Mouse (Mus musculus) lung, embryonic 16.5 days (tissue): Measurements from ENCODE around the gene Rps18. TPM values are rescaled to one million over a fixed set of nuclear protein-coding genes. Genes with fewer than 3 reads are reported as not detected.
"Not testable (repeated sequence)": the region's sequence is repeated elsewhere in the genome, so short reads cannot be mapped to it uniquely, and the experiment has no call there.

Experiments used
- ATAC-seq: fragments of 200-750 bp; cut with Nextera tagmentation; 2 replicates; pipeline ENCODE4 v1.8.0; 2017; ENCODE audit warnings: low read depth, mild to moderate bottlenecking, moderate library complexity
- H3K27ac ChIP-seq: fragments of 300-500 bp; sonication (generic); 2 replicates; pipeline ENCODE4 v1.5.1; 2014; ENCODE audit warnings: mild to moderate bottlenecking, control low read depth, low read length
- H3K27me3 ChIP-seq: fragments of 300-500 bp; sonication (generic); 2 replicates; pipeline ENCODE4 v1.6.1; 2014; ENCODE audit warnings: low read depth, low read length, mixed read lengths; ENCODE audit not compliant: control insufficient read depth, insufficient read depth
- H3K36me3 ChIP-seq: fragments of 300-500 bp; sonication (generic); 2 replicates; pipeline ENCODE4 v1.6.1; 2014; ENCODE audit warnings: low read length; ENCODE audit not compliant: control insufficient read depth, insufficient read depth
- H3K4me1 ChIP-seq: fragments of 300-500 bp; sonication (generic); replicated peaks from 2 replicates; pipeline ENCODE4 v1.6.1; 2014; ENCODE audit warnings: low read length, mixed read lengths; ENCODE audit not compliant: control insufficient read depth, insufficient read depth
- H3K4me2 ChIP-seq: fragments of 300-500 bp; sonication (generic); 2 replicates; pipeline ENCODE4 v1.6.1; 2014; ENCODE audit warnings: low read depth, low read length, control low read depth
- H3K4me3 ChIP-seq: fragments of 300-500 bp; sonication (generic); 2 replicates; pipeline ENCODE4 v1.5.1; 2014; ENCODE audit warnings: mild to moderate bottlenecking, low read length, control low read depth
- H3K9ac ChIP-seq: fragments of 300-500 bp; sonication (generic); 2 replicates; pipeline ENCODE4 v1.6.1; 2014; ENCODE audit warnings: low read length, control low read depth
- H3K9me3 ChIP-seq: fragments of 300-500 bp; sonication (generic); 2 replicates; pipeline ENCODE4 v1.6.1; 2016; ENCODE audit warnings: low read length; ENCODE audit not compliant: control insufficient read depth
- WGBS: fragments of 180-500 bp; shearing (Covaris S2); extraction: QIAGEN DNeasy Blood & Tissue Kit; methylation state at CpG from one replicate; pipeline ENCODE4 v1.1.7; 2014; 5-methylcytosine and 5-hydroxymethylcytosine counted together
- polyA plus RNA-seq: library from polyadenylated mRNA; unstranded; fragments of >200 nt; fragmentation: Nextera tagmentation; extraction: Ambion mirVana; gene quantifications from 2 replicates; pipeline ENCODE4 v1.2.1, GENCODE M21; 2015

Rps18 gene
- polyA plus RNA-seq, 1 experiment from 2014 or later: 1,739 TPM

DNA sequence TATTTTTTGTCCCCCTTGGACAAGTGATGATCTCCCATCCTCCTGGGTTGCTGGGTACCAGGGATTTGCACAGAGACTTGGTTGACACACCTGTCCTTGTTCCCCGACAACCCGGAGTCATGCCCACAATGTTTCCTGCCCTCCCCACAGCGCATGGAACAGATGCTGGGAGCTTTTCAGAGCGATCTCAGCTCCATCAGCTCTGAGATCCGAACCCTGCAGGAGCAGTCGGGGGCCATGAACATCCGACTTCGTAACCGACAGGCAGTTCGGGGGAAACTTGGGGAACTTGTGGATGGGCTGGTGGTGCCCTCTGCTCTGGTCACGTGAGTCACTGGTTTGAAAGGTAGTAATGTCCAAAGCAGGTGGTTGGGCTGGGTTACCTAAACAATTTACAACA is 2.6 kb upstream of the Rps18 start:
- WGBS: 93% methylated on average over 11 of the region's 11 CpGs
- Histone ChIP-seq H3K4me3 (no peak overlapping the region), H3K4me2 (no peak overlapping the region), H3K9ac (no peak overlapping the region), H3K9me3 (no peaks in the 10 kb centered on the region), H3K27me3 (no peaks in the 10 kb centered on the region), H3K27ac (no peak overlapping the region), H3K36me3 (peaks cover 32% of the 10 kb centered on the region), H3K4me1 (peaks cover 17% of the 10 kb centered on the region)
- ATAC-seq: no peak

DNA sequence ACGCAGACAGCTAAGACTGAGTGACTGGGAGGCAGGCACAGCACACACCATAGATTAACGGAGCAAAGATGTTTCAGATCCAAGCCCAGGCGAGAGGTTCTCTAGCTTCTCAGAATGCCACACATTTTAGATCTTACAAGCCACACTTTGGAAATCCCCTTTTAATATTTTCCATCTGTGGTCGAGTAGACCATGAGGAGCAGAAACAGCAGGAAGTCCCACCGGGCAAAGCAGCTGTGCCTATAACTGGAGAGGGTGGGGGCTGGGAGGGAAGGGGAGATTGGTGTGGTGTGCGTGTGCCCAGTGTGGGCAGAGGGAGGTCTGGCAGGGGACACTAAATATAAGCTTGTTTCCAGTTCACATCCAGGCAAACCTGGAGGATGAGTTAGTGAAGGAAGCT is 1.7 kb upstream of the Rps18 start:
- Histone ChIP-seq H3K9ac (no peak overlapping the region), H3K27ac (no peak overlapping the region), H3K4me2 (no peak overlapping the region), H3K4me1 (peaks cover 27% of the 10 kb centered on the region), H3K36me3 (peaks cover 33% of the 10 kb centered on the region), H3K9me3 (no peaks in the 10 kb centered on the region), H3K4me3 (no peak overlapping the region), H3K27me3 (no peaks in the 10 kb centered on the region)
- WGBS: 80% methylated on average over 6 of the region's 6 CpGs
- no peak for ATAC-seq

DNA sequence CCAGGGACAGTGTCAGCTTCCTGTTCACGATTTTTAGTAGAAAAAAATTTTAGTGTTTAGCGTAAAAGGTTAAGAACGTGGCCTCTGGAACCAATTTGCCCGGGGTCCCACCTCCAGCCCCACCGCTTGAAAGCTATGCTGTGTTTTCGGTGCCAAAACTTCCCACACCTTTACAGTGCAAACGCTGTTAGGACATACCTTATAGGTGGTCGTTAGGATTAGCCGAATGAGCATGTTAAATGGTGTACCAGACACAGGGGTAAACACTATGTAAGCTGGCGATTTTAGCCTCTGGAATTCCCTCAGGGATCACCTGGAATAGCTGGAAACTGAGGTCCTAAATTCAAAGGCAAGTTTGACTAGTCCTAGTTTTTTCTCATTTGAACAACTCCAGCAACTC is 535 bp upstream of the Rps18 start:
- 6% methylated on average over 10 of the region's 10 CpGs for WGBS
- H3K9me3 ChIP-seq: no peaks in the 10 kb centered on the region
- H3K4me1 ChIP-seq: peaks cover 33% of the 10 kb centered on the region
- ATAC-seq: no peak
- no peaks in the 10 kb centered on the region for H3K27me3 ChIP-seq
- H3K36me3 ChIP-seq: peaks cover 35% of the 10 kb centered on the region
- H3K4me2 ChIP-seq: peak overlapping the region; percentile 78
- peak overlapping the region; percentile 95 for H3K4me3 ChIP-seq
- peak overlapping the region; percentile 77 for H3K9ac ChIP-seq
- peak overlapping the region; percentile 90; the same call in 1 of the 2 replicates for H3K27ac ChIP-seq

DNA sequence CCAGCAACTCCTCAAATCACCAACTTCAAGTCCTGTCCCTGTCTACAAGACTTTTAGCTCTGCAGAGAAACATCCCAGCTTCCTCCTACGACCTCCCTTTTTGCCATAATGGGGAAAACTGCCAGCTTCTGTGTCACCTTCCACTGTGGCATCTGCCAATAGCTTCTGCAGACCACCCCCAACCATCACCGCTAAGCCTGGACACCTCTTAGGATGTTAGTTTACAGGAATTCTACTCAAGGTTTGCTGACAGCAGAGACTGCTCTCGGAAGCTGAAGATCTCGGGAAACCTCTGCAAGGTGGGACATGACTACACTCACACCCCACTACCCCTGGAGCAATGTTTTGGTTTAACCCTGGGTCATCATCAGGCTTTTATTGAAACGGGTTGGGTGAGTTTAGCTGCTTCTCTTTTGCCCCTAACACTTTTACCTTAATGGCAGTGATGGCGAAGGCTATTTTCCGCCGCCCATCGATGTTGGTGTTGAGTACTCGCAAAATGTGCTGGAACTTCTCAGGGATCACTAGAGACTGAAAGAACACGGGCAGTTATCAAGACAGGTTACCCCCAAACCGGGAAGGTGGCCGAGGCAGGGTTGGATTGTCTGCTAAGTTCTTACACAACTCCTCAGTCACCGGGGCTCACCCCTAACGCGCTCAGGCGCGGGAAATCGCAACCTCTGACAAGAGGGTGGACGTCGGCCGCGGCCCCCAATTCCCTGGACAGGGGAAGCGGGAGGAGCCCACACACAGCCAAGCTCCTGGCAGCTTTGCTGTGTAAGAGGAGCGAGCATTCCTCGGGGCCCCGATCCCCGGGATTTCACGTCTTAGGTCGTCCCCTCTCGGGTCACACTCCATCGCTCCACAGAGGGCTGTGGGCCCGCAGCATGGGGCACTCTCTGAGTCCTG is 901 bp downstream of the Rps18 start:
- Histone ChIP-seq H3K4me1 (peaks cover 44% of the 10 kb centered on the region), H3K4me3 (peak overlapping the region; percentile 95), H3K9me3 (no peaks in the 10 kb centered on the region), H3K27me3 (no peaks in the 10 kb centered on the region), H3K4me2 (peak overlapping the region; percentile 99), H3K27ac (peak overlapping the region; percentile 92), H3K36me3 (peaks cover 27% of the 10 kb centered on the region), H3K9ac (peak overlapping the region; percentile 99)
- WGBS: under 1% methylated on average over 33 of the region's 33 CpGs
- peak; percentile 15 for ATAC-seq

DNA sequence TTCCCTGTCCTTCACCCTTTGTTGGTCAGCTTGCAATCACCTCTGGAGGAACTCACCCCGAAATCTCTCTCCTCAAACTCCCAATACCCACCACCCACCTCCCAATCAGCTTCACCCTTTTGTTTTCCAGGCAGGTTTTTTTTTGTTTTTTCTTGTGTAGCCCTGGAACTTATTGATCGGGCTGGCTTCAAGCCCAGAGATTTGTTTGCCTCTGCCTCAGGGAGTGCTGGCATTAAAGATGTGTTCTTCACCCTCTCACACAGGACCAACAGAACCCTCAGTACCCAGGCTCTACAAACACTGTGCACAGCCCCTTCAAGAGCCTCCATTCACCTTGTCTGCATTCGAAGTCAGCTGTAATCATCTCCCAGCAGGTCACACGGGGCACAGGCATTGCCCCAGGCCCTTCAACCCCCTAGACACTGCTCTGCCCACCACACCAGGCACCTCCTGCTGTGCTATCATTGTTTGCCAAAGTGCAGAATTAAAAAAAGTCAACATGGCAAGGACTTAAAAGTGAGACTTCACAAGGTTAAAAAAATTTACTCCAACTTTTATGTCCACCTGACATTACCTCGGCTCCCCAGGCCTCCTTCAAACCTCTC is 1.7 kb downstream of the Rps18 start:
- Histone ChIP-seq H3K4me1 (peaks cover 44% of the 10 kb centered on the region), H3K9ac (peak overlapping the region; percentile 99), H3K4me3 (peak overlapping the region; percentile 95), H3K36me3 (peaks cover 21% of the 10 kb centered on the region), H3K27me3 (no peaks in the 10 kb centered on the region), H3K9me3 (no peaks in the 10 kb centered on the region), H3K27ac (peak overlapping the region; percentile 24; the same call in 1 of the 2 replicates), H3K4me2 (peak overlapping the region; percentile 99)
- 36% methylated on average over 5 of the region's 5 CpGs for WGBS
- ATAC-seq: no peak

DNA sequence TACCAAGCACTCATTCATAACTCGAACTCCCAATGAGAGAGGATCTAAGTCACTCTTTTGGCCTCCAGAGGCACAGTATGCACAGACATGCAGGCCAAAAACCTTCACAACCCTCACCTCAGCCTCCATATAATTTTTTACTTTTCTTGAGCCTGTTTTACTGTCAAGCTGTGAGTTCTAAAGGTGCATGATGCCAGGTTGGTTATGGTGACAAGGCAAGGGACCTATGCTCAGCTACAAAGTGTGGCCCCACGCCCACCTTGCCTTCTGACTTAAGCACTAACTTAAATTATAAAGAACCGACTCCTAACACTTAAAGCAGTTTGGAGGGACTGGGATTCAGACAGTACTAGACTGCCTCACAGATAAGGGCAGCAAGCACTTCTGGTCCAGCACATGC is 2.5 kb downstream of the Rps18 start:
- H3K36me3 ChIP-seq: peaks cover 18% of the 10 kb centered on the region

DNA sequence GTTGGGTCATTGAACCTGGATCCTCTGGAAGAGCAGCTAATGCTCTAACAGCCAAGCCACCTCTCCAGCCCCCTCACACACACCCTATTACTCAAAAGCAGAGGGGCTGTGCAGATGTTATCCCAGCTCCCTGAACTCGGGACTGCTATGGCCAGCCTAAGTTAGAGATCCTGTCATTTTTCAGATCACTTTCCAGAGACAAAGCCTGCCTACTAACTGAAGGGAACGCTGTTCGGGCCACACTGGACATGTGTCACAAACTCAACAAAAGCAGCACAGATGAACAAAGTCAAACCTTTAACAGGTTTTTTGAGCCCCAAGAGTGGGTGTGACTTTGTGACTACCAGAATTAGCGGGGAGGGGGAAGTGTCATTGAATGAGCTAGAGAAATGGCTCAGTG is 2.9 kb downstream of the Rps18 start:
- H3K4me1 ChIP-seq: peaks cover 44% of the 10 kb centered on the region

More for the DNA sequence above, 2.5 kb downstream of the Rps18 start:
- H3K4me1 ChIP-seq: peaks cover 44% of the 10 kb centered on the region
- 73% methylated on average over 3 of the region's 3 CpGs for WGBS
- H3K9ac ChIP-seq: peak overlapping the region; percentile 99; the same call in 1 of the 2 replicates
- ATAC-seq: no peak
- no peaks in the 10 kb centered on the region for H3K9me3 ChIP-seq
- no peak overlapping the region for H3K27ac ChIP-seq
- no peaks in the 10 kb centered on the region for H3K27me3 ChIP-seq
- H3K4me2 ChIP-seq: no peak overlapping the region; the same call in 1 of the 2 replicates
- no peak overlapping the region for H3K4me3 ChIP-seq

DNA sequence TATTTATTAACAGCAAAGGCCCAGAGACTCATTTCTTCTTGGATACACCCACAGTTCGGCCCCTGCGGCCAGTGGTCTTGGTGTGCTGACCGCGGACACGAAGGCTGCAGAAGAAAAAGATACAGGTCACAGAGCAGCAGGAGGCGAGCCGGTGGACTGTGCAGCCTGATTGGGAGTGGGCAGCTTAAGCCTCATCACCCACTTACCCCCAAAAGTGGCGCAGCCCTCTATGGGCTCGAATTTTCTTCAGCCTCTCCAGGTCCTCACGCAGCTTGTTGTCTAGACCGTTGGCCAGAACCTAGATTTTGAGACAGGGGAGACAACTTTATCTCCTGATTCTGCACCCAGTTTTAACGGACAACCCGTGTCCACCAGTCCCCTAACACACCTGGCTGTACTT is 3.8 kb downstream of the Rps18 start:
- ATAC-seq, H3K9me3 ChIP-seq, H3K9ac ChIP-seq, H3K27me3 ChIP-seq, H3K4me3 ChIP-seq, H3K27ac ChIP-seq: not testable (repeated sequence)
- WGBS: 75% methylated on average over 13 of the region's 13 CpGs
- Histone ChIP-seq H3K4me2 (peak overlapping the region; percentile 80), H3K4me1 (peaks cover 44% of the 10 kb centered on the region), H3K36me3 (peaks cover 18% of the 10 kb centered on the region)

More for the DNA sequence above, 2.9 kb downstream of the Rps18 start:
- Histone ChIP-seq H3K4me2 (peak overlapping the region; percentile 5; the same call in 1 of the 2 replicates), H3K9me3 (no peaks in the 10 kb centered on the region), H3K27me3 (no peaks in the 10 kb centered on the region), H3K9ac (no peak overlapping the region), H3K27ac (no peak overlapping the region), H3K4me3 (no peak overlapping the region), H3K36me3 (peaks cover 18% of the 10 kb centered on the region)
- 63% methylated on average over 4 of the region's 4 CpGs for WGBS
- no peak for ATAC-seq
